Mouse (Mus musculus) mature B cell (primary cell): Measurements from ENCODE around the gene Apoa4.

Source experiments
- in situ Hi-C: fragments of 300-500 bp; cut with MboI; formaldehyde crosslinking; loops from 2 replicates; pipeline ENCODE4 v1.14.3; 2019

Apoa4 gene

GRCm38 (mm10) chr9:46274494-46274893, 34.0 kb downstream of the Apoa4 start:
- in situ Hi-C loops, result no loop called here

- in situ Hi-C loops, result no loop called here
Measured at GRCm38 (mm10) chr9:46282631-46283436, 42.3 kb downstream of the Apoa4 start, which contains the start of gene Bud13. Gene Bud13 (plus strand): TSS chr9:46283008.
